Mouse (Mus musculus): ENCODE results near the gene Cnot3. TPM values are rescaled to one million over a fixed set of nuclear protein-coding genes. Genes with fewer than 3 reads are reported as not detected.
"Not testable (repeated sequence)": the region's sequence is repeated elsewhere in the genome, so short reads cannot be mapped to it uniquely, and the experiment has no call there.

Gene Cnot3
- total RNA-seq, 2 experiments from 2014 or later, result 13.3 to 19.8 TPM

DNA sequence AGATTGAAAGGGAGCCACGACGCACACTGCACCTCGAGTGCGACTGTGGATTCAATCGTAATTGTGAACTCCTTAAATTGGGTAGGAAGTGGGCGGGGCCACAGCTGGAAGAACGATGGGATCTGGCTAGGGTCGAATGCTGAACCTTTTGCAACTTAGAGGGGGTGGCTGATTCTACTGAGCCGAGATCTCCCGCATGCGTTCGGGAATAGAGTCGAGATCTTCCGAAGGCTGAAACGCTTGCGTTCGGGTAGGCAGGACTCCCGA lies 48.7 kb downstream of the Cnot3 start:
- DNase-seq, result no peak
- intact Hi-C loops (cut with DNase I), result loop anchor here (10.0 kb wide), 1 partner anchor 1391 kb away; the partner anchor contains the start of gene Epn1

DNA sequence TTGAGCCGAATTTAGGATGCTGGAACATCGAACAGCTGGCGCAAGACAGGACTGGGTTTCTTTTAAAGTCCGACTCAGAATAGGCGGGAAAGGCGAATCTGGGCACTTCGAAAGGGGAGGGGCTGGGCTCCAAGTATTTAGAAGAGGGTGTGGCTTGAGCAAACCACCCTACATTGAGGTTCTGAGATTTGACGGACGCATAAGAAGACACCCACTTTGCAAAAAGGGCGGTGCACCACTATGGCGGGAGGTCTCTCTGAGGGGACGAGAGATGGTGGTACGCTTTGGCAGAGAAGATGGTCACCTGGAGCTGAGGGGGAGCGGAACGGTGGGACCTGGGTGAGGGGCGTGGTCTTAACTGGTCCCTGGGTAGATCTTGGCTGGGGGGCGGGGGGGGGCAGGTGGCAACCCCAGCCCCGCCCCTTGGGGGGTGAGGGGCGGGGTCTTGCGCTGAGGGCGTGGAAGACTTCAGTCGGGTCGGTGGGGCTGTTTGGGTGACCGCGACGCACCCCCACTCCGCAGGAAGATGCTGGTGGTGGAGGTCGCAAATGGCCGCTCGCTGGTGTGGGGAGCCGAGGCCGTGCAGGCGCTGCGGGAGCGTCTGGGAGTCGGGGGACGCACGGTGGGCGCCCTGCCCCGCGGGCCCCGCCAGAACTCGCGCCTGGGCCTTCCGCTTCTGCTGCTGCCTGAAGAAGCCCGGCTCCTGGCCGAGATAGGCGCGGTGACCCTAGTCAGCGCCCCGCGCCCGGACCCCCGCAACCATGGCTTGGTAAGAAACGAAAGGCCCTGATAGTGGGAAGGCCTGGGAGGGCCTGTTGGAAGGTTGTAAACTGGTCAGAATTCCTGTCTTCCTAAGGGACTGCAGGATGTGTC lies 49.2 kb downstream of the Cnot3 start:
- intact Hi-C loops (cut with DNase I), result loop anchor here (10.0 kb wide), 1 partner anchor 1390 kb away; the partner anchor contains the start of gene Epn1

DNA sequence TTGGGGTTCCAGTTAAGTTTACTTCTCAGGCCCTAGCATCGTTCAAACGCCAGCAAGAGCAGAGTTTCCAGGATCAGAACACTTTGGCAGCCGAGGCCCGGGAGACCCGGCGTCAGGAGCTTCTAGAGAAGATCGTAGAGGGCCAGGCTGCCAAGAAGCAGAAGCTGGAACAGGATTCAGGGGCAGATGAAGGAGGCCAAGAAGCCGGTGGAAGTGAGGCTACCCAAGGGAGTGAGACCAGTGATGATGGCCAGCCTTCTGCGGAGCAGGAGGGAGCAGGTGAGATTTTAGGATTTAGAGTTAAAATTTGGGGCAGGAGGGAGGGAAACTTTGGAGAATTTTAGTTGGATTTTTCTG lies 49.9 kb downstream of the Cnot3 start:
- not testable (repeated sequence) for DNase-seq
- intact Hi-C loops (cut with DNase I), result loop anchor here (10.0 kb wide), 1 partner anchor 1390 kb away; the partner anchor contains the start of gene Epn1

More for the DNA sequence above, 49.2 kb downstream of the Cnot3 start:
- DNase-seq, result peak; percentile 51 to 59

DNA sequence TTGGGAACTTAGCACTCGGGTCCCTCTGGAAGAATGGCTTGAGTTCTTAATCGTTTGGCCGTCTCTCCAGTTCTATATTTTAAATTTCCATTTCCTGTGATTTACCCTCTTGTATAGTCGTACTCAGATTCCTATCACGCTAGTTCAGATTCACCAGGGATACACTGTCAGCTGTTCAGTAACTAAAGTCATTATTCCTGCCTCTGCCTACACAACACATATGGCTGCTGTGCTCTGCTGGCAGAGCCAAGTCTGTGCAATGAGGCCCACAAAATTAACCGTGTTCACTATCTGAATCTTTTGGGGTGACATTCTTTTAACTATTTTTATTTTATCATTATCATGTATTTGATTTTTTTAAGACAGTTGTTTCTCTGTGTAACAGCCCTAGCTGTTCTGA lies 53.4 kb downstream of the Cnot3 start:
- DNase-seq, result no peak
- intact Hi-C loops (cut with DNase I), result loop anchor here (10.0 kb wide), 1 partner anchor 1386 kb away; the partner anchor contains the start of gene Epn1

DNA sequence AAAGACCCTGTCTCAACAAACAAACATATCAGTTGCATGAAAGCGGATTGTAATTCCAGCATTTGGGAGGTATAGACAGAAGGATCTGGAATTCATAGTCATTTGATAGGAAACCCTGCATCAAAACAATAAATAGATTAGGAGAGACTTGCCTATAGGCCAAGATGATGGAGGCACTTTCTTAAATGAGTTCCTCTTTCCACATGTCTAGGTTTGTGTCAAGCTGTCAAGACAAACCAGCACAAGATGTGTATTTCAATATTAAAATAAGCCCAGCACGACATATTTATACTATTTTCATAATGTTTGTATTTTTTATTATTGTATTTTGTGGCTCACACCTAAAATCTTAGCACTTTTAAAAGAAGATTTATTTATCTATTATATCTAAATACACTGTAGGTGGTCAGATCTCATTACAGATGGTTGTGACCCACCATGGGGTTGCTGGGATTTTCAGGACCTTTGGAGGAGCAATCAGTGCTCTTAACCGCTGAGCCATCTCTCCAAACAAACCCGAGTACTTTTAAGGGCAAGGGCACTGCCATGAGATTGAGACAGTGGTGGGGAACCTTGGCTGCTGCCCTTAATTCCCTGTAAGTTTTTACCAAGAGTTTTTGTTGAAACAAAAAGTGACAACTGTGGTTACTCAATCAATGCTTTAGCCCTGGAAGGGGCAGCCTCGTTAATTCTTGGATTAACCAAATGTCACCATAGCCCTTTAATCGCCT lies 58.2 kb downstream of the Cnot3 start:
- intact Hi-C loops (cut with DNase I), result loop anchor here (5.0 to 10.0 kb wide), 2 partner anchors 71 to 431 kb away; partner anchors contain the start of gene Leng8
- DNase-seq, result no peak

DNA sequence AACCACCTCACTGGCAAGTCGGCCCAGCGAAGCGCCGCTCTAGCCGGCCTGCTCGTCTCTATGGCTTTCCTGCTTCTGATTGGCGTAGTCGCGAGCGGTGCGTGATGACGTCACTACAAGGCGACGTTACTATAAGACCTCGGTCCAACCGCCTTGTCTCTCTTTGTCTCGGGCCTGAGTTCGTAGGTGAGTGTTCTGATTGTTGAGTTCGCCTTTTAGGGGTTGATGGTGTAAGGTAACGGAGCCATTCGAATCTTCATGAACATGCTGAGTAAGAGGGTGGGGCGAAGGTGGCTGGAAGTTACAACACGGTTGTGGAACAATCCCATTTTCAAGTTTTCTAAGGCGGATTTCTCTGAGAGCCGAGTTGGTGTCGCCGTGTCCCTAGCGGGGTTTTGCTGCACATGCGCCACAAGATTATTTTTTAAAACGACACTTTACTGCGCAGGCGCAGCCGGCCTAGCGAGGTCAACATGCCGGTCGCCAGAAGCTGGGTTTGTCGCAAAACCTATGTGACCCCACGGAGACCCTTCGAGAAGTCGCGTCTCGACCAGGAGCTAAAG lies 58.9 kb downstream of the Cnot3 start, which contains the start of gene Rps9:
Gene Rps9, plus strand, starts transcription at position 115 of the 563 bp plus-strand sequence.
- intact Hi-C loops (cut with DNase I), result loop anchor here (5.0 to 10.0 kb wide), 2 partner anchors 72 to 431 kb away; partner anchors contain the start of gene Leng8
- peak; percentile 92 to 95 for DNase-seq

DNA sequence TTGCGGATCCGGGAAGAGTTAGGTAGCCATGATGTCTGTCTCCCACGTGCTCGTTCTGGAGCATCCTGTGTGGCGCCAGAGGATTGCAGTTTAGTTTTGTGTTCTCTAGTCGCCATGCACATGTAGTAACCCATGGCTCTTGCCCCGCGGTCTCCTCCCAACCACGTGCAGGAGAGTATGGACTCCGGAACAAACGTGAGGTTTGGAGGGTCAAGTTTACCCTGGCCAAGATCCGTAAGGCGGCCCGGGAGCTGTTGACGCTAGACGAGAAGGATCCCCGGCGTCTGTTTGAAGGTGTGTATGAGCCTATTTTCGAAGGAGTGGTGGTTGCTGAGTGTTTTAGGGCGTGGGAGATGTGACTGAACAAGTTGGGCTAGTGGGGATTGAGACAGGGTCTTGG lies 59.4 kb downstream of the Cnot3 start:
- intact Hi-C loops (cut with DNase I), result loop anchor here (5.0 to 10.0 kb wide), 2 partner anchors 72 to 430 kb away; partner anchors contain the start of gene Leng8
- no peak for DNase-seq

DNA sequence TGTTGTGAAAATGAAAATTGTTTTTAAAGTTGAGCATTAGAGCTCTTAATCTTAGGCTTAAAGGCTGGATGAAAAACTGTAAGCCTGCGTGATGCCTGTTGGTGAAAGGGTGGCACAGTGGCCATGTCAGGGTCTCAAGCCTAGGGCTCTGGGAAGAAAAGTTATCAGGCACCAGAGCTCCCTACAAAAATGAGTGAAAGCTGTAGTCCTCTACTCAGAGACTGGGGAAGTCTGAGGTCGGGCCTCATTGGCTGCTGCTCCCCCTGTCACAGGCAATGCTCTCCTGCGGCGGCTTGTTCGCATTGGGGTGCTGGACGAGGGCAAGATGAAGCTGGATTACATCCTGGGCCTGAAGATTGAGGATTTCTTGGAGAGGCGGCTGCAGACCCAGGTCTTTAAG lies 60.4 kb downstream of the Cnot3 start:
- not testable (repeated sequence) for DNase-seq
- intact Hi-C loops (cut with DNase I), result loop anchor here (10.0 kb wide), 1 partner anchor 429 kb away; the partner anchor contains the start of gene Leng8

DNA sequence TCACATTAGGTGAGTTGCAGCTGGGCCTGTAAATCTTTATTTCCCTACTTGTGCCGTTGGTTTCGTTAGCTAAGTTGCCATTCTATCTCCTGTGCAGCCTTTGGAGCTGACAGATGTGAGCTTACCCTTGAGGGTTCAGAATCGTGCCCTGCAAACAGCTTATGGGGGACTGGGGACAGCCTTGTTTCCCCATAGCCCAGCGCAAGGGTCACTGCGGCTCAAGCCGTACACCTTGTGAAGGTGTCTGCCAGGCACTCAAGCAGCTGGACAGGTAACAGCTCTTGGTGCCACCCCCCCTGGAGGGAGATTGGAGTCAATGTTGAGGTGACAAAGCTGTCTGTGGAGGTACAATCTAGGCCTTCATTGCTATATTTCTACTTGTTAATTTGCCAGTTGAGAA lies 60.8 kb downstream of the Cnot3 start:
- intact Hi-C loops (cut with DNase I), result loop anchor here (10.0 kb wide), 1 partner anchor 429 kb away; the partner anchor contains the start of gene Leng8

DNA sequence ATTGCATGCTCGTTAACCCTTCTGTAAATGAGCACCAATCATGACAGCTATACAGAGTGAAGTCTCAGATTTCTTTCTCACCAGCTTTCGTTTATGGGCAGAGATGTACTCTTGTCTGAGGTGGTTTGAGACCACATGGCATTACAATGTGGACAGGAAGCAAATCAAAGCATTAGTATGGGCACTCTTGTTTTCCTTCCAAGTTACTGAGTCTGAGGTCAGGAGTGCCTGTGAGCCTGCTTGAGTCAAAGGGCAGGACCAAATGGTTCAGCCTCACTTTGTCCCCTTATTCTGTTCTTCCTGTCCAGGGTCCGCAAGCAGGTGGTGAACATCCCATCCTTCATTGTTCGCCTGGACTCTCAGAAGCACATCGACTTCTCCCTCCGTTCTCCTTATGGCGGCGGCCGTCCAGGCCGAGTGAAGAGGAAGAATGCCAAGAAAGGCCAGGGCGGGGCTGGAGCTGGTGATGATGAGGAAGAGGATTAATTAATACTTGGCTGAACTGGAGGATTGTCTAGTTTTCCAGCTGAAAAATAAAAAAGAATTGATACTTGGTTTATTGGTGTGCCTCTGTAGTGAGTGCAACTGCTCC lies 61.4 kb downstream of the Cnot3 start:
- intact Hi-C loops (cut with DNase I), result loop anchor here (10.0 kb wide), 1 partner anchor 428 kb away; the partner anchor contains the start of gene Leng8
- no peak for DNase-seq

More for the DNA sequence above, 60.8 kb downstream of the Cnot3 start:
- DNase-seq, result no peak

DNA sequence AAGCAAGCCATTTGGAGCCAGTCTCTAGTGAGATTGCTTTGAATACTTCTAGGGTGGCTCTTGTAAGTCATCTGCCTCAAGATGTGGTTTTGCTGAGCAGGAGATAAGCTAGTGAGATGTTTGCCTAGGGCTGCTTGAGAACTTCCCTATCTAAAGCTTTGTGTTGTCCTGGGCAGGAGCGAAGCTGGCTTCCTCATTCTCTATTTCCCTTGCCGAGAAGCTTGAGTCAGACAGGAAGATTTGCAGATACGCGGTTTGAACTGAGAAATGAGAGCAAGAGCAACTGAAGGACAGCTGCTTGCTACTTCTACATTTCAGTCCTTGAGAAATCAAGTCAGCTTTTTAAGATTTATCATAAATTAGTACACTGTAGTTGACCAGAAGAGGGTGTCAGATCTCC lies 62.0 kb downstream of the Cnot3 start:
- DNase-seq, result no peak
- intact Hi-C loops (cut with DNase I), result loop anchor here (10.0 kb wide), 1 partner anchor 428 kb away; the partner anchor contains the start of gene Leng8

DNA sequence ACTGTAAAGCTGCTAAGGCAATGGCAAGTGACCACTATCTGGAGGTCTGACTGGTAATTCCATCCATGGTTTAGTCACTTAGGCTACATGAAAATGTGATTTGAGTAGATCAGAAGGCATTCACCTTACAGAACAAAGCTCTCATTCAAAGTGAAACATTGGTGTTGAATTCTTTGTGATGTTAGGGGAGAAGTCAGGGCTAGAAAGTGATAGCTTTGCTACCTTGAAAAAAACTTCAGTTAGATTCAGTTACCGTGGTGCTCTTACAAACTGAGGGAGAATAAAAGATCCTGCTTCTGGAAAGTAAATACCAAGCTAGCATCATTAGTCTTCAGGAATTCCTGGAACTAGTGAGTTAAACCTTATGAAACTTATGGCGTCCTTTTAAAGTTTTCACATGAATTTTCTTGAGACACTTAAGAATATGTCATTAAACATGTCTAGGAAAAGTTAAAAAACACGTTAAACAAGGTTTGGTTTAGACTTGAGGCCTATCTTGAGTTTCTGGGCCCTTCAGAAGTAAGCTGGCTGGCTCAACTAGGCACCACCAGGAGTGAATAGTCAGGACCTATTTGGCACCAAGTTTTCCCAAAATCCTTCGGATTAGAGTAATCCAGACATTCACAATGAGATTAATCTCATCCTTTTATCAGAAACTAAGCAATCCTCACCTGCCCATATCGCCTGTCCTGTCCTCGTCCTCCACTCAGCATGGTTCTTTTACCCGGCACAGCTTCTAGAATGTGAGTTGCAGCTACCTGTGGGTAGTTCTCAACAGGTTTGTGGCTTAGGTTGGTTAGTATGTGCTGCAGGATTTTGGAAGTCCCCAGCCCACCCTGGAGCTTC lies 62.7 kb downstream of the Cnot3 start:
- DNase-seq, result no peak
- intact Hi-C loops (cut with DNase I), result loop anchor here (10.0 kb wide), 1 partner anchor 427 kb away; the partner anchor contains the start of gene Leng8

DNA sequence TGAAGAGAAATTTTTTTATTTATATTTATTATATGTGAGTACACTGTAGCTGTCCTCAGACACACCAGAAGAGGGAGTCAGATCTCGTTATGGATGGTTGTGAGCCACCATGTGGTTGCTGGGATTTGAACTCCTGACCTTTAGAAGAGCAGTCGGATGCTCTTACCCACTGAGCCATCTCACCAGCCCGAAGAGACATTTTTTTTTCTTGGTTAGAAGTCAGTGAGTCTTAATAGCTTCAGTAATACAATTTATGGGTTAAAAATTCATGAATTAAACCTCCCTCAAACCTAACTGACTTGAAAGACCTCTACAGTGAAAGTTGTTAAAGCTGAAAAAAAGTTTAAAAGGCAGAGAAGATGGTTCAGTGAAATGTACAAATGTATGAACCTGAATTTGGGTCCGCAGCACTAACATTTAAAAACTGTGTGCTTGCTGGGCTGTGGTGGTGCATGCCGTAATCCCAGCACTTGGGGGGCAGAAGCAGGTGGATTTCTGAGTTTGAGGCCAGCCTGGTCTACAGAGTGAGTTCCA lies 63.4 kb downstream of the Cnot3 start:
- intact Hi-C loops (cut with DNase I), result loop anchor here (10.0 kb wide), 1 partner anchor 426 kb away; the partner anchor contains the start of gene Leng8
- DNase-seq, result not testable (repeated sequence)

DNA sequence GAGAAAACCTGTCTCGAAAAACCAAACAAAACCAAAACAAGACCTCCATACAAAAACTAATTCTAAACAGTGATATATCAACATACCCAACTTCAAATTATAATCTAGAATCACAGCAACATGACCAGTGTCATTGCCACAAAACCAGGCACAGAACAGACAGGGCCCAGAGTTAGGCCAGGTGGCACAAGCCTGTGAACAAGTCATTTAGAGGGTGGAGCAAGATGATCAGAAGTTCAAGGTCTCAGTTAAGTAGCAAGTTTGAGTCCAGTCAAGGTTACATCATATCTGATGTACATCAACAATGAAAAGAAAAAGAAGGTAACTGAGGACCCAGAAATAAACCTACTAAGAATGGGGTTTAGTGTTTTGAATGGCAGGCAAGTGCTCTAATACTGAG lies 63.9 kb downstream of the Cnot3 start:
- DNase-seq, result no peak
- intact Hi-C loops (cut with DNase I), result loop anchor here (10.0 kb wide), 1 partner anchor 426 kb away; the partner anchor contains the start of gene Leng8

Small RNA genes within 50 kb of the gene (microRNA-seq; reads per million reads assigned to microRNA genes)
- 0 to 0.72 reads per million in 2 experiments for gene Mir3572

Other genes with a start within 250 kb of the Cnot3 start
- gene Cacng6, start 221.1 kb upstream of the Cnot3 start, total RNA-seq (2021), result 100 to 1,000 TPM in 1 of 2 experiments, 10 to 100 TPM in 1; 96.8 to 101 TPM
- not detected for gene Tarm1, start 142.6 kb upstream of the Cnot3 start, total RNA-seq (2021)
- not detected for gene Oscar, start 29.1 kb upstream of the Cnot3 start, total RNA-seq (2021)
- 100 to 1,000 TPM; 868 to 976 TPM for gene Ndufa3, start 27.9 kb upstream of the Cnot3 start, total RNA-seq (2021)
- gene Tfpt, start 15.3 kb upstream of the Cnot3 start, total RNA-seq (2021), result 10 to 100 TPM; 12.8 to 17.0 TPM
- gene Prpf31, start 15.3 kb upstream of the Cnot3 start, total RNA-seq (2021), result 10 to 100 TPM; 20.9 to 21.7 TPM
- 1 to 10 TPM; 3.3 to 6.1 TPM for gene Leng1, start 20.6 kb downstream of the Cnot3 start, total RNA-seq (2021)
- gene Tmc4, start 32.3 kb downstream of the Cnot3 start, total RNA-seq (2021), result under 1 TPM; 0.43 to 0.94 TPM
- 10 to 100 TPM; 26.6 to 27.9 TPM for gene Tsen34, start 47.6 kb downstream of the Cnot3 start, total RNA-seq (2021)
- gene Mboat7, start 48.3 kb downstream of the Cnot3 start, total RNA-seq (2021), result 10 to 100 TPM in 1 of 2 experiments, 1 to 10 TPM in 1; 8.4 to 10.2 TPM
- 100 to 1,000 TPM; 353 to 420 TPM for gene Rps9, start 58.7 kb downstream of the Cnot3 start, total RNA-seq (2021)
- under 1 TPM; 0.61 to 0.89 TPM for gene Pirb, start 75.1 kb downstream of the Cnot3 start, total RNA-seq (2021)
- gene Gm15448, start 180.4 kb downstream of the Cnot3 start, total RNA-seq (2021), result under 1 TPM; 0.15 to 0.20 TPM
- under 1 TPM in 1 of 2 experiments, not detected in 1; 0.37 TPM for gene Pira2, start 199.8 kb downstream of the Cnot3 start, total RNA-seq (2021)